Mouse (Mus musculus) retina, embryonic 14.5 days (tissue): Measurements from ENCODE around the gene N4bp1.

ENCODE experiments used
- DNase-seq: peaks from one replicate; pipeline ENCODE4 v3.0.0-alpha.2; 2015; ENCODE audit warnings: low spot score

The N4bp1 gene

DNA sequence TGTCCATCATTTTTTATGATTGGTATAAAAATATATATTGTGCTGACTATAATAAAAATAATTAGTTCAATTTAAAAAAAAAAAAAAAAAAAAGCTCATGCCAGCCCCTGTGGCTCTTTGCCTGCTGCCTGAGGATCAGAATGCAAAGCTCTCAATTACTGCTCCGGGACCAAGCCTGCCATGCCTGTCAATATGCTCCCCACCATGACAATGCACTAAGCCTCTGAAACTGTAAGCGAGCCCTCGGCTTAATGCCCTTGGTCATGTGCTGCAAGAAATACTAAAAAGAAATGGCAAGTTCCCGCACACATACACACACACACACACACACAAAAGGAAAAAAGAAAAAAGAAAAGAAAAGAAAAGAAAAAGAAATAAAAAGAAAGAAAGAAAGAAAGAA lies 60.3 kb downstream of the N4bp1 start:
- no peak for DNase-seq

DNA sequence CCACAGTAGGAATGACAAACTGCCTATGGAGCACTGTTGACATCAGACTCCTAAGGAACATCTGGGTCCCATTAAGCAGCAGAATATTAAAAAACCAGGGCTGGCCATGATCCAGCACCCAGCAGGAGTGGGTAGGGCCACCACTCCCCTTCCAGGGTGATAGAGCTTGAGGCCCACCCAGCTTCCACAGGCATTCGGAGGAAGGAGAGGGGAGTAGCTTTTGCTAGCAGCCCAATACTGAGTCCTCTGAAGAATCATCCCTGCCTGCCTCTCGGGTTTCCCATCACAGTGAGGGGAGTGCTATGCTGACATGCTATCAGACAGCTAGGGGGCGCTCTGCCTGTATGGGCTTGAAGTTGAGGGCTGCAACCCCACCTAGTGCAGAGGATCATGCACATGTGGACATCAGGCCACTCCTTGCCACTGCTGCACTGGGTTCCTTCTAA lies 64.3 kb downstream of the N4bp1 start:
- peak; percentile 74 for DNase-seq

DNA sequence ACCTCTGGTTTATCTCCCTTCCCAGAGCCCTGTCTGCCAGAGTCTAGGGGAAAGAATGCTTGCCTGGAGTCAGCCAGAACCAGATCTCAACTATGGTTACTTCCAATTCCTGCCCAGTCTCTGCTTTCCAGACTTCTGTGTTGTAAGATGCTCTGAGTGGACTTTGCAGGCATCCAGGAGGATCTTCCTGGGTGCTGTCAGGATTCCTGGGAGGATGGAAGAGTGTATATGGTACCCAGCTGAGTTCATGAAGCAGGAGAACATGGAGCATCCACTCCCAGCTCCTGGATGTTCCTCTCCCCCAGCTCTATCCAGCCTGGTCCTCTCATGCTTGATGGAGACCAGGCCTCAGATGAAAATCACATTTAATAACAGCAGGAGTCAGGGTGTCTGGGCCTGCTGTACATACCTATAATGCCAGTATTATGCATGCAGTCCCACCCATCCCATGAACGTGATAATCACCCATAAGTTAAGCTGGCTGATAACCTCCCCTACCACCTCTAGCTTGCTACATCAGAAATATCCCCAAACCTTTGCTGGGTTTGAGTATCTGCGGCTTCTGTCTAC lies 64.8 kb downstream of the N4bp1 start:
- DNase-seq = no peak

DNA sequence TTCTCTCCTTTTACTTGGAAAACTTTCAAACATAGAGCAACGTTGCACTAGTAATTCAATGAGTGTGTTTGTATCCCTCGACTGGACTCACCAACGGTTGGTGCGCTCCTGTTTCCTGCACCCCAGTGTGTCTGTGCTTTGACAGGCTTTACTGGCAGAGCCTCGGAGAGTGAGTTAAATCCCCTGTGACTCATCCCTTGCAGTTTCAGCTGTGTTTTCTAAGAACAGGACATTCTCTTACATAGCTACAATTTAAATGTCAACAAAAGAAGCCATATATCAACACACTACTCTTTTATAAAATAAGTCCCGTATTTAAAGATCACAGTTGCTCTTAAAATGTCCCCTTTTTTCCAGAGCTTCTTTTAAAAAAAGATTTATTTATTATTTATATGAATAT lies 65.6 kb downstream of the N4bp1 start:
- DNase-seq = no peak

DNA sequence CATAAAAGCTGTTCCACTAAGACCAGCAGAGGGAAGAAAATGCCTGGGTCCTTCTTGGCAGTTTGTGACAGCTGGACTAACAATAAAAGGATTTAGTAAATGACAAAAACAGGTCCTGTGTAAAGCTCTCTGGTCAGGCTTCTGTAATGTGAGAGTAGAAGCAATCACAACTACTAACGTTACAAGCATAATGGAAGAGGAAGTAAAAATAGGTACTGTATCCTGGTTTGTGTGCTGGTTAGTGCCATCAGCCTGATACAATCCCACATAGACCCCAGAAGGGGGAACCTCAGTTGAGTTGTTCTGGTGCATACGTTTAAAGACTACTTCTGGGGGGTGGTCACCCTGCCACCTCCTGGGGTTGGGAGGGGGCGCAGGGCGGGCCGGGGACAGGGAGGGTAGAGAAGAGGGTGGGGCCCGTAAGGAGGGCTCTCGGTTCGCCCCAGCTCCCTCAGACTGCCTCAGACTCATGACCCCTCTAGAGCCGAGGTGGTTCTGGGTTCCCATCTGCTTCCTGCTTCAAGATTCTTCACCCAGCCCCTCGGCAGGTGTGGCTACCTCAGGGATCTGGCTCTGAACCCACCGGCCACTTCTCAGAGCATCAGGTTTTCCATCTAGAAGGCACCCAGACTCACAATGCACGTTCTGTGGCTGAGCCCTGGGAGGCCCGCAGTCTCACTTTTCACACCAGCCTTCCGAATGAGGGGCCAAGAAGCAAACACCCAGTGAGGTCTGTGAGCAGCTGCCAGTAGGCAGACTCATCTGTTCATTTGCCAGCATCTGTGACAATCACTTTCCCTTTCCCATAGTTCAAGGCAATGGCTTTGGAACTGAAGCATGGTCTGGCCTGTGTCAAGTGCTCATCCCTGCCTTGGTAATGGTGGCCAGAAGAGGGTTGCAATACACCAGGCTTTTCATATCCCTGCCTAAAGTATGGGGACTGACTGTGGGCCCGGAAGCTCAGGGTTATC lies 75.8 kb downstream of the N4bp1 start:
- no peak for DNase-seq

DNA sequence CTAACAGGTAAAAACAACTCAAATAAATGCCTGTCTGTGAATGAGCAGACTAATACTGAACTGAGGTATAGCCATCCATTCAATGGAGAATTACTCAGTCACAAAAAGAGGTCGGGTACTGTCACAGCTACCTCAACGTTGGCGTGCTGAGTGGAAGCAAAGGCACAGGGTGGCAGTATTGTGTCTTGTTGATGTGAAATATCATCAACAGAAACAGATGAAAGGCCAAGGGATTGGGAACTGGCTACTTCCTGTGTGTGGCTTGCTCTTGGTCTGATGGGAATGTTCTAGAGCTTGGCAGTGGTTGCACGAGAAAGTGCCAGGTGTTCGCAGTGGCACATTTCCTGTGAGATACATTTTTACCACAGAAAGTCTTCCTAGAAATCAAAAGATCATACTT lies 76.8 kb downstream of the N4bp1 start:
- no peak for DNase-seq

DNA sequence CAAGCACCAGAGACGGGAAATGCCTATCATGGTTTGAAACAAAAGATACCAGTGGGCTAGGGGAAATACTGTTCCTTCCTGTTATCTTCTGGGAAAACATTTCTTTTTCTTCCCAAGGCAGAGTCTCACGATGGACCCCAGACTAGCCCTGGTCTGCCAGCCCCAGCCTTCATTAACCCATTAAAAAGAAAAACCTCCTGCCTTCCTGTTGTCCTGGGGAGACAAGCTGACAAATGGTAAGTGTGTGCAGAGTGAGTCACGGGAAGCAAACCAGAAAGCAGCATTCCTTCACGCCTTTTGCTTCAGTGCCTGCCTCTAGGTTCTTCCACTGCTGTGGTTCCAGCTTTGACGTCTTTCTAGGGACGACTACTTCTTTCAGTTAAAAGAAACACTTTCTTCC lies 83.1 kb downstream of the N4bp1 start:
- no peak for DNase-seq

DNA sequence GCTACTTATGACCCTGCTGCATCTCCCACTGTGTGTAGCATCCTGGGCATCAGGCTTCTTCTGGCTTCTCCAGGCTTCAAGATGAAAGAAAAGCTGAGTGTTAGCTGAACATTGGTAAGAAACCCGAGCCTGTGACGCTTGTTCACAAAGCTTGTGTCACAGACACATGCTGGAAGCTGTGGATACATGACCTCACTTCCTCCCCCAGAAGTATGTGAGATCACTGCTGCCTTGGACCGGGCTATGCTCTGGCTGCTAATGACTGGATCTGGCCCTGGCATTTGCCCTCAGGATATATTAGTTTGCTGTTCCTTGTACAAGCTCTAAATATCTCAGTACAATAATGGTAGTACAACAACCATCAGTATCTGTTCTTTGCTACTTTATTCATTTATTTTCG lies 84.1 kb downstream of the N4bp1 start:
- no peak for DNase-seq

DNA sequence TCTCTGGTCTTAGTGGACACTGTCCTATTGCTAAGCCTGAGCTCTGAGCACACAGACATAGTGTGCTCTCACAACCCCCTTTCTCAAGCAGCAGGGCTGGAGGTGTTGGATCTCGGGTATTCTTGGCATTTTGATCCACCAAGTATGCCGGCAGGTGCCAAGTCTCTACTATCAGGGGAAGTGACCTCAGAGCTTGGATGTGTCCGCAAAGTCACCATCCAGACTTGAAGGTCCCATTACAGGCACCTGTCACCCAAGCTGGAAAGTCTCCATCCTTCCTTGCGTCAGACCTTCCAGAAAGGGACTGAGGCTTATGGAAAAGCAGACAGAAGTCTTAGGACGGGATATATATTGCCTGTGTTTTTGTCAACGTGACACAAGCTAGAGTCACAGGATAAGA lies 86.9 kb downstream of the N4bp1 start:
- DNase-seq = no peak

DNA sequence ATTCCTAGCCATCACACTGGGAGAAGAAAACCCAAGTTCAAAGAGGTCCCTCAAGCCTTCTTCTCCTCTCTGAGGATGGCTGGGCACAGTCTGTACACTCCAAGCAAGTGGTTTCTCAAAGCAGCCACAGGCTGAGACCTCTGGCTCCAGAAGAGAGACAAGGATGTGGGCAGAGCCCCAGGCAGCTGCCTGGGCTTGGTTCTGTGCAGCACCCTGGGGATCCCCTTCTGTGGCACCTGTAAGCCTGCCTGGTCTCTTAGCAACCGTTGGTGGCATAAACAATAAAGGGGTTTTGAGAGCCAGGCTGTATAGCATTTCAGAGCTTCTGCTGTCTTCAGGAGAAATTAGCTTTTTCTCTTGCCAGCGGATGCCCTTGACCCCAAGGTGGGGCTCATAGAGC lies 87.4 kb downstream of the N4bp1 start:
- DNase-seq = no peak

DNA sequence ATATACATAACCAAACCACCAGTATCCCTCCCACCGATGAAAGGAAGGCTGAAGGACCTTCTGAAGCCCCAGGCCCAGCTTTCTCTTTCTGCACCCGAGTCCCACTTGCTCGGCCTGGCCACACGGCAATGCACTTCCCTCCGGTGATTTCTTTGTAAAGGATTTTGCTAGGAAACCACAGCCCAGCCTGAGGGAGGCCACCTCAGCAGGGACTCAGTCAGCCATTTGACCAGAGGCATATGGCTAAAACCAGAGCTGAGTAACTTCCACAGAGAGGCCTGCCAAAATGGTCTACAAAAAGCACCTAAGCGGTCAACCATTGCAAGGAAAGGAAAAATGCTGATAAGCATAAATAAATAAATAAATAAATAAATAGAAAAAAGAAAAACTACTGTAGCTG lies 90.3 kb downstream of the N4bp1 start:
- no peak for DNase-seq

DNA sequence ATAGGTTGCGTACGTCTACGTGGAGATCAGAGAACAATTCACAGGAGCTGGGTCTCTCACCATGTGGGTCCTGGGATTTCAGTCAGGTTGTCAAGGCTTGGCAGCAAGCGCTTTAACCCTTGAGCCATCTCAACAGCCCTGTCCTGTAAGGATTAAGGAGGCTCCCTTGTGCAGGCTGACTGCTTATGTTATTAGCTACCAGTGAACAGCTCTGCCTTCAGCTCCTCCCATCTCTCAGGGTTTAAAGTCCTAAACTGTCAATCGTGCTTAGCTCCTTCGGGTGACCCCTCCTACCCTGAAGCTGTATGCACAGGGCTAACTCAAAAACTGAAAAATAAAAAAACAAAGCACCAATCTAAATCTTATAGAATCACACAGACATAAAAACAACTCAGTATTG lies 93.5 kb downstream of the N4bp1 start:
- peak; percentile 6 for DNase-seq

DNA sequence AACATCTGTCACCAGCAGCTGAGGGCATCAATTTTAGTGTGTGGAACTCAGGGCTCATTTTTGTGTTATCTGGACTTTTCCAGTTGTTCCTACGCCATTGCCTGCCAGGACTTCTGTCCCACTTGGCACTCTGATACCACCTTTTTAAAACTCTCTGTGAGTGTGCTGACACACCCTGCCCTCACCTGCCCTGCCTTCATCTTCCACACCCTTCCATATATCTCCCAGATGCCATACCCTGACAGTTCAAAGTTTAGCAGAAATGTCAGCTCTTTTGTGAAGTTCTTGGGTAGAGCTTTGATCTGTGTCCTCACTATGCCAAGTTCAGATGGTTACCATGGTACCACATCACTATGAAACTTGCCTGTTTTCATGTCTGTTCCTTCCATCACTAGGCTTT lies 95.5 kb downstream of the N4bp1 start:
- no peak for DNase-seq

DNA sequence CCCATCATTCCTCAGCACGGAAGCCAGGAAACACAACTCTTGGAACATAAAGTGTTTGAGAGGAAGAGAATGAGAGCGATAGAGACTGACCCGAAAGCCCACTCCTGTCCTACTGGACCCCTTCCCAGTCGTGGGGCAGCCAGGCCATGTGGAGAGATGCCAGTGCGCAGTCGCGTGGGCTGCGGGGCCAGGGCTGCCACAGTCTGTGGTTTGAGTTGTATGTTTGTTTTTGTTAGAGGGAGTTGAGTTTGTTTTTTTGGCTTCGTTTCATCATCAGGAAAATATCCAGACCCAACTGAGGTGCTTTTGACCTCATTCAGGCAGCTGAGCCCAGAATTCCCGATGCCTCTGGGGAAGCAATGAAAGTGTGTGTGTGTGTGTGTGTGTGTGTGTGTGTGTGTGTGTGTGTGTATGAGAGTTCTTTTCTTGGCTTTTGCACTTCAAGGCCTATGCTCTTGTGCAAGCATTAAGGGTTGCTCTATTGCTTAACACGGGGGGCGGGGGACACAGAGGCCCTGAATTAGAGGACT lies 97.1 kb downstream of the N4bp1 start:
- no peak for DNase-seq

DNA sequence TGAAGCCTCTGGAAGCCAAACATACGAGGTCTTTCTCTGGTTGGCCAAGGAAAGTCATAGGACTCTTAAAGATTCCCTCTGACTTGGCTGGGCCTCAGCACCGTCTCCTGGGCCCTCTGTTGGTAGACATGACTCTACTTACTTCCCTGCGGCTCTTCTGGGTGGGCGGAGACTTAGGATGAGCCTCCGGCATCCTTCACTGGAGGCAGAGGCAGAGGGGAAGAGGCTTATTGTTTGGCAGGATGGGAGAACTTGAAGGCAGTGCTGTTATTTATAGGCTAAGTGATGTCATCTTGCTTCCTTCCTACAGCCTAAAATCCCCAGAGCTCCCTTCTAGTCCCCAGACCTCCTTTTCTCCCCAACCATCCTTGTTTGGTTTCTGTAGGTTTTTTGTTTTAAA lies 98.6 kb downstream of the N4bp1 start:
- DNase-seq = no peak

DNA sequence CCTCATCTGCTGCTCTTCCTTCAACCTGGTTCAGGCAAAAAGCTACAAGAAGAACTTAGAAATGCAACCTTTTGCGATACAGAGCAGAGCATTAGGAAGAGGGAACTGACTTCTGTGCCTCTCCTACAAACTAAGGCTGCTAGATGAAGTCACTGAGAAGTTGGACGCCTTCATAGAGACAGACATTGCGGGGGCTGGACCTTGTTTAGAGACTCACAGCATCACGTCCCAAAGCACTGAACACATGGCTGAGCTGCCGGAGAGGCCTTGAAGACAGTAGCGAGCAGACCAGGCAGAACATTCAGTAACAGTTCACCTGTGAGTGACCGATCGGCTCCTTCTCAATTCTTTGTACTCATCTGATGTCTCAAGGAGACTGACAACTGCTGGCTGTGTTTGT lies 104.0 kb downstream of the N4bp1 start:
- no peak for DNase-seq

DNA sequence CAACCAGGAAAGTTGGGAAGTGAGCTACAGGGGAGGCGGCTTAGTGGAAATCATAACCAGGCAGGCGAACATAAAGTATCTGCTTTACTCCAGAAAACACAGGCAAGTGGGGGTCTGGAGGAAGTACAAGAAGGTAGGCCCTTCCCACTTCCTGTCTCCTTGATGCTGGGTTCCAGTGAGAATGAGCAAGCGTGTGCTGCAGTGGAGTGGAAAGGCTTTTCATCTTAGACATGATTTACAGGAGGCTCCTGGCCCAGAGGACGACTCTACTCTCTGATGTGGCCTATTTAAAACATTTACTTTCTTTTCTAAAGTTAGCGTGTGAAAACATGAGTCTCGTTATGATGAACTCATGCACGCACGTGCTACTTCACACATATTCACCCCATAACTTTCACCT lies 105.9 kb downstream of the N4bp1 start:
- no peak for DNase-seq

DNA sequence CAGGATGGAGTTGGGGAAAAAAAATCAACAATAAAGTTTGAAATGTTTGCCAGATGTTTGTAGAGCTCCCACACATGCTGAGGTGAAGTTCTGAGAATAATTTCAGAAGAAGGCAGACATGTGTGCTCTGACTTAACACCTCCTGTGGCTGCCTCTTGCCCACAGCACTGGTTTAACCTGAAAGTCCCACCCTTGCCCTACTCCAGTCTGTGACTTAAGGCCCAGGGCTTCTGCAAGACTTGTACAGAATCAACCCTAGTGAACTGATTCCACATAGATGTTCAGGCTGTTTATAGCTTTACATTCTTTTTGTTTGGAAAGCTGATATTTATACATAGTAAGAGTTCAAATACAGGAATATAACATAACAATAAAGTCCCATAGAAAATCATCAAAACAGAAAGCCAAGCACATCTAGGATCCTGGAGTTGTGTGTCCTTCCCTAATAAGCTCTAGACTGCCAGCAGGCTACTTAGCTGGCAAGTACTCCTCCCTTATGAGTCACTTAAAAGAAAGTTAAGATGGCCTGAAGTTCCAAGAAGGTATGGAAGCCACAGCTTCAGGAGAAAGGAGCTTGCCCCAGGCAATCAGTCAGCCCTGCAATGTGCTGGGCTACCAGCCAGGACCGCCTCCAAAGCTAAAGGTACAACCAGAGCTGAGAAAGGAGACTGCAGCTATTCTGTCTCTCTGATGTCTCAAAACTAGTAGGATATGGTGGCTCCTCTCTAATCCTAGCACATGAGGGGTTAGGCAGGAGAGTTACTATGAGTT lies 114.9 kb downstream of the N4bp1 start:
- no peak for DNase-seq

DNA sequence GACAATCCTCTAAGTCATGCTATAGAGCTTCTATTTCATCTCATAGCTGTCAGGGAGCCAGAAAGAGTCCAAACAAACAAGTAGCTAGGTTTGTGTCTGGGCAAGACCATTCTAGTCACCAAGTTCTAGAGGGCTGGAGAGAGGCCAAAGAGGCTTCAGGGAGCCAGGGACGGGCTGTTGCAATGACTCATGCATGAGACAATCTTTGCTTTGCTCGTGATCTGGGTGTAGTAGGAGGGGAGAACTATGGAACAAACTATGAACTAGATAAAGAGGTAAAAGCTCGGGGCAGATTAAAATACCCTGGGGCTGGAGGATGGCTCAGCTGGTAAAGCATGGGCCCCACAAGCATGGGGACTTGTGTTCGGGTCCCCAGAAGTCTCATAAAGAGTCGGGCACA lies 116.6 kb downstream of the N4bp1 start:
- no peak for DNase-seq

DNA sequence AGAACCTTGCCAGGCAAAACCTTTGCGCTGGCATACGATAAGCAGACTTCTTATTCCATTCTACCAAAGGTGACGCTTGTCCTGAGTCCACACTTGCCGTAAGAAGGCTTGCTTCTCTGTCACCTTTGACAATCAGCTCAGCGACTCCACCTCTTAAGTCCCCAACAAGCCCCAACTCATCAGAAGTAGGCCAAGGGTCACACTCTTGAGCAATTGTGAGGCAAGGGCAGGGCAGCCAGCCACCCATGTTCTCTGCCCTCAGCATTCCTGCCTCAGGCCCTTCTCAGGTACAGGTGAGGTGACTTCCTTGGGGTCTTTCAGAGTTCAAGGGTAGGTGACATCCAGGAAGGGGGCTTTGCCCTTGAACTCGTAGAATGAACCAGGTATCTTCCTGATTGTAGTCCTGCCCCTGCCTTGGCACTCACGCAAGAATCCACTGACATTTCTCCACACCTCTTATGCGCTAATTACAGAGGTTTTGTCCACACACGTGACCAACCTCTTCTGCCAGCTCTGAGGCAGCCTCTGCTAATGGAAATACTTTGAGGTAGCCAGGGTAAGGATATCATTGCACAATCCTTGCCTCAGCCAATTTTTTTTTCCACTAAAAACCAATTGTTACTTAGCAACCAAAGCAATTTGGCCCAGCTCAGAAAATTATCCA lies 118.4 kb downstream of the N4bp1 start:
- no peak for DNase-seq

DNA sequence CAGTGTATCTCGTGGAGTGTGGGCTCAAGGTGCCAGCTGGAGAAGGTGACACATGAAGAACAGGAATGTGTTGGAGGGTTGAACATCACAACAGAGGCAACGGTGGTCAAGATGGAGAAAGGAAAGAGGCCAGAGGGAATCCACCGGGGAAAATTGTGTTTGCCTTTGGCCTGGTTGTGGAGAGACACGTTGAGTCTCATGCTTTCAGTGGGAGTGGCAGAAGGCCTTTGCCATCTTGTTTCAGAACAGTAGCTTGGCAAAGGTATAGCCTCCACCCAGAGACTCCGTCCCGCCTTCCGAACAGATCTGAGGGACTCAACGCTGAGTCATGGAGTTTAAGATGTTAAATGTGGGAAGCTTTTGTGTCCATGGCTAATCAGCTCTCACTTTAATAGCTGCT lies 119.4 kb downstream of the N4bp1 start:
- DNase-seq = no peak

DNA sequence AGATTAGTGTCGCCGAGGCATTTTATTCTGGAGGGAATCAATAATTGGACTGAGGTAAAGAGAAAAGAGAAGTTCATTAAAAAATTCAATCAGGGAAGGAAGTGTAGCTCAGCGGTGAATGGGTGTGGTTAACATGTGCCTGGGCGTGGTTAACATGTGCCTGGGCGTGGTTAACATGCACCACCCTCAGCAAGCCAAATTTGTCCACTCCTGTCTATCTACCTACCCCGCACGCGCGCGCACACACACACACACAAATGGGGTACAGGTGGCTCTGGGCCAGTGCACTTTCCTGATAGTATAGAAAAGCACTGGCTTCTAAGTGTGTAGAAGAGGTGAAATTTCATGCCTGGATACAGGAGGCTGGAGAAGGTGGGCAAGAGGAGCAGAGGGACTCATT lies 119.9 kb downstream of the N4bp1 start:
- no peak for DNase-seq
